Comparison of ENCODE assay signal across 17 mouse cellular contexts in genomic region chr4:49549383-49549782, GRCm38 (mm10). TPM values are rescaled to one million over a fixed set of nuclear protein-coding genes. Genes with fewer than 3 reads are reported as not detected.
A peak's percentile ranks its signal among the peaks of the same experiment; 100 is the strongest.
DNase-seq lines count a peak whose midpoint lies in the region; ATAC-seq lines count a peak whose summit lies in the region.
"Had no signal": no experiment of that assay in that cellular context is flagged by ENCODE, and none has a peak within 500 bp of the region (broad histone marks: within the 10 kb centered on the region; RNA-seq: fewer than 3 reads in every experiment).

Aldob (minus strand) TSS chr4:49549546.

- ATAC-seq in liver, embryonic 16.5 days (ENCODE audit: low read depth): peak; percentile 78
- ATAC-seq: forebrain, postnatal 0 days; midbrain, embryonic 16.5 days had no signal

- peak within 1 kb of the TSS; percentile 46 for H3K4me3 ChIP-seq in liver, embryonic 16.5 days (ENCODE audit: low read depth, low read length)
- H3K4me3 ChIP-seq: hindbrain, embryonic 15.5 days had no signal

- WGBS in liver, embryonic 16.5 days (ENCODE audit: insufficient replicate concordance): 22% methylated on average over 3 of the region's 3 CpGs

- H3K4me1 ChIP-seq in liver, embryonic 16.5 days (ENCODE audit: control insufficient read depth, low read depth, low read length): no peaks in the 10 kb centered on the region
- H3K4me1 ChIP-seq: hindbrain, embryonic 15.5 days had no signal

- no peaks in the 10 kb centered on the region for H3K9me3 ChIP-seq in liver, embryonic 16.5 days (replicated peaks; ENCODE audit: control insufficient read depth, low read length)
- H3K9me3 ChIP-seq: hindbrain, embryonic 15.5 days had no signal

- DNase-seq in adrenal gland, postnatal 10 days: no peak
- DNase-seq in adrenal gland, adult (ENCODE audit: inconsistent age in 2 of 2, low spot score in 1 of 2): no peak
- peak; percentile 83 for DNase-seq in kidney, adult 11 months
- peak; percentile 81 for DNase-seq in kidney, postnatal 14 days
- DNase-seq in Muller cell, postnatal 12 days (ENCODE audit: inconsistent ontology term): no peak
- DNase-seq in heart, postnatal 10 days: no peak
- DNase-seq in layer of hippocampus, adult 9-10 months (ENCODE audit: low spot score): no peak
- DNase-seq: cerebellum, adult 2 months; forebrain, postnatal 0 days; gastrocnemius, postnatal 14 days; layer of hippocampus, adult 9-11 months; lung, embryonic 14.5 days; right cerebral cortex, postnatal 25 days had no signal

- H3K27me3 ChIP-seq in liver, embryonic 16.5 days (ENCODE audit: control insufficient read depth, insufficient read depth, low read depth, low read length): no peaks in the 10 kb centered on the region
- H3K27me3 ChIP-seq: hindbrain, embryonic 15.5 days had no signal

- no peaks in the 10 kb centered on the region for H3K36me3 ChIP-seq in liver, embryonic 16.5 days (ENCODE audit: control insufficient read depth, insufficient read depth)
- H3K36me3 ChIP-seq: hindbrain, embryonic 15.5 days had no signal

- peak within 1 kb of the TSS; percentile 69 for H3K27ac ChIP-seq in liver, embryonic 16.5 days (ENCODE audit: low read length)
- H3K27ac ChIP-seq: hindbrain, embryonic 15.5 days had no signal

- no peak within 1 kb of the TSS; the same call in 1 of the 2 replicates for H3K4me2 ChIP-seq in liver, embryonic 16.5 days (ENCODE audit: low read depth, low read length)
- H3K4me2 ChIP-seq: hindbrain, embryonic 15.5 days; lung, embryonic 14.5 days had no signal

- intact Hi-C loops in heart, postnatal 10 days (cut with DNase I): no loop called here

- peak within 1 kb of the TSS; percentile 53 for H3K9ac ChIP-seq in liver, embryonic 16.5 days (ENCODE audit: low read depth, low read length)
- H3K9ac ChIP-seq: forebrain, postnatal 0 days; hindbrain, embryonic 15.5 days; lung, embryonic 14.5 days had no signal

RNA-seq across cellular contexts. Expression of gene Aldob, which starts in this region (rescaled TPM):
- total RNA-seq in adrenal gland, postnatal 10 days (2021): 100 to 1,000 TPM; 171 to 692 TPM
- polyA plus RNA-seq in liver, embryonic 16.5 days (2015; fragmentation: Nextera tagmentation; extraction: Ambion mirVana): 479 and 529 TPM in 2 replicates
- under 1 TPM in 1 of 2 experiments, not detected in 1; 0.22 TPM for total RNA-seq in heart, postnatal 10 days (2021)
- total RNA-seq: gastrocnemius, postnatal 14 days had no signal
- polyA plus RNA-seq: lung, embryonic 14.5 days; neural tube, embryonic 11.5 days had no signal

Comparison
In these comparisons a context has a peak if more than half of its experiments do, and no peak if none do; other contexts are left out.
1. RNA of gene Aldob (total RNA-seq): 171 to 692 TPM in adrenal gland, postnatal 10 days; 0.22 TPM in heart, postnatal 10 days; every median in the first group is over 100 times any median in the second.
2. DNase-seq: peak in kidney, adult 11 months (single experiment) and kidney, postnatal 14 days (single experiment); none in adrenal gland, postnatal 10 days (single experiment), adrenal gland, adult (0 of 2), Muller cell, postnatal 12 days (single experiment), heart, postnatal 10 days (0 of 2) and layer of hippocampus, adult 9-10 months (single experiment).